Mouse (Mus musculus): Measurements from ENCODE around the gene Cnrip1.
A peak's percentile ranks its signal among the peaks of the same experiment; 100 is the strongest.
"Not testable (repeated sequence)": the region's sequence is repeated elsewhere in the genome, so short reads cannot be mapped to it uniquely, and the experiment has no call there.

Gene Cnrip1

GRCm38 (mm10) chr11:17051545-17052475 lies at the start of gene Cnrip1, which contains the start of gene Plek:
TSS of gene Cnrip1 (plus strand) at chr11:17051586.
TSS of gene Plek (minus strand) at chr11:17052381.
- peak; percentile 83 for DNase-seq

GRCm38 (mm10) chr11:17002739-17003373 lies 48.5 kb upstream of the Cnrip1 start:
- no peak for DNase-seq

- no peak for DNase-seq
Observed at GRCm38 (mm10) chr11:17003757-17004156, 47.6 kb upstream of the Cnrip1 start.

DNA sequence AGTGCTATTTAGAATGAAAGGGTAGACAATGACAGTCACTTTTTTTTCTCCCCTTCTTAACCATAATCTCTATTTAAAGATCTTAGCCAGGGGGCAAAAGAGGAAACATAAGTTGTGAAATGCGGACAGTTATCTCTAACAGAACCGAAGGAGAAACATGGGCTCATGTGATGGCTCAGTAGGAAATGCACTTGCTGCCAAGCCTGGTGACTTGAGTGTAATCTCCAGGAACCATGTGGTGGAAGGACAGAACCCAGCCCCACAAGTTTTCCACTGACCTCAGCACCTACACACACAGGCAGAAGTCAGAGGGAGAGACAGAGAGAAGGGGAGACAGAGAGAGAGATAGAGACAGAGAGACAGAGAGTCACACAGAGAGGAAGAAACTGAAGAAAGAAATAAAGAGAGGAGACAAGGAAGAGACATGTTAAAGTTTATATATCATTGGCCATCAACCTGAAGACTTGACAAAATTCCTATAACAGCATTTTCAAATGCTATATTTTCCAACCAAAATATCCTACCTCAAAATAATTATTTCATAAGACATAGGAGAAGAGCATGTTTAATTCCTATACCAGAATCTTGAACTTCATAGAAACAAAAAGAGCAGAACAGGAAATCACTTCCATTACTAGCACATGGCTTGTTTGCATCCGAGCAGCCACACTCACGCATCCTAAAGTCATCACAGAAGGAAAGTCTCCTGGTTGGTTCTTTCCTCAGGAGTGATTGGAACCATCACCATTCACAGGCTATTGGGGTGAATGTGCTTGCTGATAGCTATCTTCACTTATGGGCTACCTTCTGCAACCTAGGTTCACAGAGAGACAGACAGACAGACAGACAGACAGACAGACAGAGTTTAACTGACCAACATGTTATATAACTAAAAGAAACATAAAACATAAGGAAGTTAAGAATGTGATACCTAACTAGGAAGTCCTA lies 46.2 kb upstream of the Cnrip1 start:
- DNase-seq = no peak

DNA sequence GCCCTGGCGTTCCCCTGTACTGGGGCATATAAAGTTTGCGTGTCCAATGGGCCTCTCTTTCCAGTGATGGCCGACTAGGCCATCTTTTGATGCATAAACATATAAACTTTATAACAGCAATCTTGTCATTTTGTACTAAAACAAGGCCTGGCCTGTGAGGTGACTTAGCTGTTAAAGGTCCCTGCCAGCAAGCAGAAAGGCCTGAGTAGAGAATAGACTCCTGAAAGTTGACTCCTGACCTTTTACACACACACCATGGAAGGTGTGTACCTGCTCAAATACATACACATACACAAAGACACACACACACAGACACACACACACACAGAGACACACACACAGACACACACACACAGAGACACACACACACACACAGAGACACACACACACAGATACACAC lies 44.9 kb upstream of the Cnrip1 start:
- DNase-seq = not testable (repeated sequence)

GRCm38 (mm10) chr11:17007517-17008173 lies 43.7 kb upstream of the Cnrip1 start:
- DNase-seq = no peak

DNA sequence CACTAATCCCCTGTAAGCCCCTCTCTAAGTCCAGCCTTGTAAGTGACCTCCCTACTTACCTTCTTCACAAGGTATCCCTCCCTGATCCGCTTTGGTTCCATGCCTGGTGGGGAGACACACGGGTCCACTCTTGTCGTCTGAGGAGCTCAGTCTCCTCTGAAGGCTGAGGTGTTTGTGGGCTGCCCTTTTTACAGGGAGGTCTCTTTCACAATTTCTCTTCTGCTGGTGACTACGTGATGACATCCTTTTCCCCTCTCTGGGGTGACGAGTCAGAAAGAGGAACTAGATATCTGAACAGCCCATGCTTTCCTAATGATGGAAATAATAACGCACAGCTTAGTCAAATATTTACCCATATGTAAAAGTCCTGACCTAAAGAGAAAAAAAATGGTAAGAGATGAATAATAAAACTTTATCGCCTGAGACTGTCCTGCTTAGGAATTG lies 42.9 kb upstream of the Cnrip1 start:
- no peak for DNase-seq

DNA sequence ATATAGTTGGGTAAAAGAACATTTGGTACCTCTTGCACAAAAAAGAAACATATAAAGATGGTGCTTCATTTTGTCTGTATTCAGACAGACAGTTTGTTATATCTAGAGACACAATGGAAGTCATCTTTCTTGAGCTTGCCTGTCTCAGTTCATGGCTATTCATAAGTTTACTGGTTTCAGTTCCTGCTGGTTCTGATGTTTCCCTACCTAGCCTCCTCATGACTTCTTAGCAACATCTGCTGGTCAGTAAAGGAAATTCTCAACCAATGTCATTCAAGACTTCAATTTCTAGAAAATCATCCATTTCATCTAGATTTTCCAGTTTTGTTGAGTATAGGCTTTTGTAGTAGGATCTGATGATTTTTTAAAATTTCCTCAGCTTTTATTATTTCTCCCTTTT lies 38.4 kb upstream of the Cnrip1 start:
- no peak for DNase-seq

DNA sequence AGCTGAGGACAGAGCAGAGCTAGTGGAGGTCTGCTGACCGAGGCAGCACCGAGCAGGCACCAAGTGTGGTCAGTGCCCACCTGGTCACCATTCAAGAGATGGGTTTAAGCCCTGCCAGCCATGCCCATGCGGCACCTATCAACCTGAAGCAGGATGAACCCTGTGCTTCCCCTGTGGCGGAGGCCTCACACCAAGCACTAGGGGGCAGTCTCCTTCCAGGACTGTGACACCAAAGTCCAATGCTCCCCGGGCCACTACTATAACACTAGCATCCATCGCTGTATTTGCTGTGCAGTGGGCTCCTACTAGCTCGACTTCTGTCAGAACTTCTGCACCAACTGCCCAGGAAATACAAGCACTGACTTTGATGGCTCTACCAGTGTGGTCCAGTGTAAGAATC lies 32.1 kb upstream of the Cnrip1 start:
- DNase-seq = no peak

GRCm38 (mm10) chr11:17023206-17023605 lies 28.2 kb upstream of the Cnrip1 start:
- DNase-seq = peak; percentile 30

- DNase-seq = no peak
Observed at GRCm38 (mm10) chr11:17023984-17024383, 27.4 kb upstream of the Cnrip1 start.

- DNase-seq = no peak
Observed at GRCm38 (mm10) chr11:17045806-17046205, 5.6 kb upstream of the Cnrip1 start.

- no peak for DNase-seq
Observed at GRCm38 (mm10) chr11:17052476-17053049, 1.2 kb downstream of the Cnrip1 start.

DNA sequence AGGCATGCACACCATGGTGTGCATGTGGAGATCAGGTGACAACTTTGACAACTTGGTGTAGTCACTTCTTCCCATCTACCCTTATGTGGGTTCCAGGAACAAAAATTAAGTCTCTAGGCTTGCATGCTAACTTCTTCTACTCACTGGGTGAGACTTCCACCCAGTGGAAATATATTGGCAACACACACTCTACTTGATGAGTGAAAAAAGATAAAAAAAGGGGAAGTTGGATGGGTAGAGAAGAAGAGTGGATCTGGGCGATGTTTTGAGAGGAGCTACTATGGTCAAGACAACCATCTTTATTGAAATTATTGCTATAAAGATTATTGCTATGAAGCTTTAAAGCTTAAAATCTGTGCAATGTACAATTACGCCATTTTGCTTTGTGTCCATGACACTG lies 18.0 kb downstream of the Cnrip1 start:
- DNase-seq = not testable (repeated sequence)

DNA sequence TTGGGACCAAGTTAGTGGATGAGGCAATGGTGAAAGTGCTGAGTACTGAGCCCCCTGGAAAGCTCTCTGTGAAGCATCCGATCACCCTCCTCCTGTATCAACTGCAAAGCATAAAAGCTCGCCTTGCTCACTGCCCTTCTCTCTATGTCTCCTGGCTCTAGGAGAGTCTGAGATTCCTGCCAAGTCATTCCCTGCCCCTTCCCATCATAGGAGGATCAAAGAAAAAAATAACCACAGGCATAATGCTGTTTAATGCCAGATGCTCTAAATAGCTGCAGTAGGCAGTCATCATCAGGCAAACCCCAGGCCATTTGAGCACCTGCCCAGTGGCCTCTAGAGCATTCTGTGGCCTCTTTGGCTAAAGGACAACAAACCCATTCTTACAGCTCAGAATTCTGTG lies 24.3 kb downstream of the Cnrip1 start:
- DNase-seq = no peak

- DNase-seq = no peak
Observed at GRCm38 (mm10) chr11:17082086-17082485, 30.7 kb downstream of the Cnrip1 start.

- DNase-seq = peak; percentile 48
Observed at GRCm38 (mm10) chr11:17082953-17083352, 31.6 kb downstream of the Cnrip1 start.

GRCm38 (mm10) chr11:17083455-17083854 lies 32.1 kb downstream of the Cnrip1 start:
- no peak for DNase-seq

- DNase-seq = no peak
Observed at GRCm38 (mm10) chr11:17083866-17084265, 32.5 kb downstream of the Cnrip1 start.

DNA sequence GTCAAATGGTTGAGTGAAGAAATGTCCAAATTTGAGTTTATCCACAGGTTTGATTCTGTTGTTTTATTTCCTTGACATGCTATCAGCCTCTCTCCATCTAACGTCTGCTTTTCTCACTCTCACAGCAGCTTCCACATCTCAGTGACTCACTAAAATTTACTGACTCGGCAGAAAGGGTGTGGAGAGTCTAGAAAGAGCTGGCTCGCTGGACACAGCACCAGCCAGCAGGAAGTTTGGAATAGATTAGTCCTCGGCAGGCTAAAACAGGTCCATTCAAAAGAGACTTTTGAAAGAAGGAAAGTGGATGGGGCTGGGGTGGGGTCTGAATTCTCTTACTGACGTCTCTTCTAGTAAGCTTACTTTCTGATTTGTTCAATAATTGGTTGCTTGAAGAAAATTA lies 34.7 kb downstream of the Cnrip1 start:
- DNase-seq = no peak

DNA sequence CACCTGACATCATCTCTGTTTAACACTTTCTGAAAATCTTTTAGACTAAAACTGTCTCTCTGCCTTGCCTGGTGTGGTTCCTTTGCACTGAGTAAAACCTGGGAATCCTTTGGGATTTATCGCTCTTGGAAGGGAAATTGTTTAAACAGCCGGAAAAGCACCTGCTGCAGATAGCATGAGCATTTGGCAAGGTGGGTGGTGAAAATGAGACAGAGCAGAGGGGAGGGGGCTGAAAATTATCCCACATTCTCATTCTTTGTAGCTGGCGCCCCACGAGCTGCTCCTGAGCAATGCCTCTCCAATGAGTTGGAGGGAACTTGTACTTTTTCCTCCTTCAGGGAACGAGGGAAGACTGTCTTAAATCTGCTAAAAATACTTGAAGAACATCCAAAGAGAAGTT lies 55.5 kb downstream of the Cnrip1 start:
- DNase-seq = no peak

- DNase-seq = peak; percentile 25
Observed at GRCm38 (mm10) chr11:17107359-17107758, 56.0 kb downstream of the Cnrip1 start.

Data from kidney, postnatal 10 days (tissue).